Mouse (Mus musculus) lung, adult 2 months (tissue): ENCODE results near the gene Mettl17. TPM values are rescaled to one million over a fixed set of nuclear protein-coding genes. Genes with fewer than 3 reads are reported as not detected.

Source experiments
- DNase-seq: peaks from one replicate; pipeline ENCODE4 v3.0.0; 2022
- H3K4me1 ChIP-seq: fragments of 200-500 bp; 2 replicates; pipeline ENCODE4 v1.6.1; 2011; ENCODE audit warnings: low read length; ENCODE audit not compliant: control insufficient read depth, insufficient read depth
- H3K4me3 ChIP-seq: fragments of 200-500 bp; replicated peaks from 2 replicates; pipeline ENCODE3; 2011; ENCODE audit warnings: low read depth, mild to moderate bottlenecking, control low read depth, low read length; ENCODE audit errors: extremely low read depth
- CTCF ChIP-seq: fragments of 200-500 bp; IDR thresholded peaks from 2 replicates; pipeline ENCODE4 v1.5.1; 2011; ENCODE audit warnings: mild to moderate bottlenecking, low read length, control low read depth; ENCODE audit not compliant: insufficient read depth
- POLR2A ChIP-seq: fragments of 200-500 bp; IDR thresholded peaks from 2 replicates; pipeline ENCODE4 v1.6.1; 2011; ENCODE audit warnings: low read depth, mild to moderate bottlenecking, control low read depth, low read length, borderline replicate concordance; ENCODE audit errors: extremely low read depth
- WGBS: fragments of 180-500 bp; shearing (Covaris S2); methylation state at CpG from one replicate; pipeline ENCODE4 v1.1.7; 2018; 5-methylcytosine and 5-hydroxymethylcytosine counted together
- polyA plus RNA-seq: library from polyadenylated mRNA; depleted of rRNA; stranded (reverse); fragments of >200 nt; gene quantifications from 2 replicates; pipeline ENCODE4 v1.2.3, GENCODE M21; 2012

Gene Mettl17
- polyA plus RNA-seq, 1 experiment: 27.2 TPM

DNA sequence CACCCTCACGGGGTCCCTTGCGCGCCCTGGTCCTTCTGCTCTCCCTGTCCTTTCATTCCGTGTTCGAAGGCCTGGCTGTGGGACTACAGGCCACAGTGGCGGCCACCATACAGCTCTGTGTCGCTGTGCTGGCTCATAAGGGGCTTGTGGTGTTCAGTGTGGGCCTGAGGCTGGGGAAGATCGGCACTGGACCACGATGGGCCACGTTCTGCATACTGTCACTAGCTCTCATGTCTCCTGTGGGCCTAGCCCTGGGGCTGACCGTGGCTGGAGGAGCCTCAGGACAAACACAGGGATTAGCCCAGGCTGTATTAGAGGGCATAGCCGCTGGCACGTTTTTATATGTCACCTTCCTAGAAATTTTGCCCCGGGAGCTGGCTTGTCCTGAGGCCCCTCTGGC is 10.4 kb downstream of the Mettl17 start:
- no peaks in the 10 kb centered on the region for H3K4me1 ChIP-seq
- H3K4me3 ChIP-seq: no peak overlapping the region
- whole genome bisulfite sequencing: 84% methylated on average over 14 of the region's 14 CpGs
- TF ChIP-seq POLR2A (no peak), CTCF (no peak)
- DNase-seq: no peak

DNA sequence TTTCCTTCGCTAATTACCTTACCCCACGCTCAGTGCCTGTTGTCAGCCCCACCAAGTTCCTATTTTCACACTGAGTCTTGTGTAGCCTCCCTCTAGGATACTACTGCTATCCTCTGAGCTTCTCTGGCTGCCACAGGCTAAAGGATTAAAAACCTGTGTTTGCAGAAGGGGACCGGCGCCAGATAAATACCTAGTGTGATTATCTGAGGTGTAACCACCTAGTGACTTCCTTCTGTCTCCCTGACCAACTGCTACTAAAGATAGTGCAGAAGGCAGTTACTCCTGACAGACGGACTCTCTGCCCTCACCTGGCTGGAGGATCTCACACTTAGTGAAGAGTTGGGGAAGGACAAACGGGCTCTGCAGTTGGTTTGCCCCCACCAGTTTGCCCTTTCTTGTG is 11.4 kb downstream of the Mettl17 start:
- no peak for DNase-seq
- WGBS: 81% methylated on average over 6 of the region's 6 CpGs
- Histone ChIP-seq H3K4me1 (no peaks in the 10 kb centered on the region), H3K4me3 (no peak overlapping the region)
- no peak for TF ChIP-seq POLR2A
- TF ChIP-seq CTCF: no peak

DNA sequence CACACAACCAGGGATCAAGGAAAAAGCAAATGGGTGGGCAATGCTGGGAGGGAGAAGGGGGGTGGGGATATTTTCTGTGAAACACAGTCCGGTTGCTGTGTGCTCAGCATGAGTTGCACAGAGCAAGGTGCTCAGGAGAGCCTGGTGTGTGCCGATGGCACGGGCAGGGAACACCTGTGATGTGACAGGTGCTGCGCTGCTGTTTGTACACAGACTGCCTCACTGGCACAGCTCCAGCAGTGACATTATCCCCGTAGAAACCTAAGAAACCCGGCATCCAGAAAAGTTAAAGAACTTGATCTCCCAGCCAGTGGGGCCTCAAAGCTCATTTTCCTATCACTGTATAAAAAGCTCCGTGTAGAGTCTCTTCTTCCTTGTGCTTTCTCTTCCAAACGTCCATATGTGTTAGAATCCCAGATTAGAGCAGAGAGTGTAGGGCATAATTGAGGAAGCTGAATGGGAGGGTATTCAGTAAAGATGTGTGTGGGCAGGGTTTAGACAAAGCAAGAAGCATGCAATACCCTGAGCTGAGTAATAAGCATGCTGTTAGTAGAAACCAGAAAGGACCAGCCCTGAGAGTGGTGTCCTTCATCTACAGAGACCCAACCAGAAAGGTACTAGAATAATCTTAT is 12.0 kb downstream of the Mettl17 start:
- WGBS: 65% methylated on average over 8 of the region's 8 CpGs
- Histone ChIP-seq H3K4me3 (no peak overlapping the region), H3K4me1 (no peaks in the 10 kb centered on the region)
- DNase-seq: no peak
- TF ChIP-seq POLR2A (no peak), CTCF (no peak)

DNA sequence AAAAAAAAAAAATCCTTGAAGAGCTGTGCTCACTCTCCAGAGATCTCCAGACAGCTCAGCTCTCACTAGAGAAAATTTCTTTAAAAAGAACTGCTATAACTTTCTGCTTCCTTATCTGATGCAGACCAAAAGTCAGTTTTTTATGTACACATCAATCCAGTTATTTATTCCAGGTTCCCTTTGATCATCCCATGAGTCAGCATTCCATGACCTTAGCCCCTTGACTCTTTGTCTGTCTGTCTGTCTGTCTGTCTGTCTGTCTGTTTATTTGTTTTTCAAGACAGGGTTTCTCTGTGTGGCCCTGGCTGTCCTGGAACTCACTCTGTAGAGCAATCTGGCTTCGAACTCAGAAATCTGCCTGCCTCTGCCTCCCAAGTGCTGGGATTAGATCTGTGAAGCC is 14.7 kb downstream of the Mettl17 start:
- 89% methylated on average over 1 of the region's 1 CpGs for WGBS
- no peak for DNase-seq
- TF ChIP-seq POLR2A (no peak), CTCF (no peak)

DNA sequence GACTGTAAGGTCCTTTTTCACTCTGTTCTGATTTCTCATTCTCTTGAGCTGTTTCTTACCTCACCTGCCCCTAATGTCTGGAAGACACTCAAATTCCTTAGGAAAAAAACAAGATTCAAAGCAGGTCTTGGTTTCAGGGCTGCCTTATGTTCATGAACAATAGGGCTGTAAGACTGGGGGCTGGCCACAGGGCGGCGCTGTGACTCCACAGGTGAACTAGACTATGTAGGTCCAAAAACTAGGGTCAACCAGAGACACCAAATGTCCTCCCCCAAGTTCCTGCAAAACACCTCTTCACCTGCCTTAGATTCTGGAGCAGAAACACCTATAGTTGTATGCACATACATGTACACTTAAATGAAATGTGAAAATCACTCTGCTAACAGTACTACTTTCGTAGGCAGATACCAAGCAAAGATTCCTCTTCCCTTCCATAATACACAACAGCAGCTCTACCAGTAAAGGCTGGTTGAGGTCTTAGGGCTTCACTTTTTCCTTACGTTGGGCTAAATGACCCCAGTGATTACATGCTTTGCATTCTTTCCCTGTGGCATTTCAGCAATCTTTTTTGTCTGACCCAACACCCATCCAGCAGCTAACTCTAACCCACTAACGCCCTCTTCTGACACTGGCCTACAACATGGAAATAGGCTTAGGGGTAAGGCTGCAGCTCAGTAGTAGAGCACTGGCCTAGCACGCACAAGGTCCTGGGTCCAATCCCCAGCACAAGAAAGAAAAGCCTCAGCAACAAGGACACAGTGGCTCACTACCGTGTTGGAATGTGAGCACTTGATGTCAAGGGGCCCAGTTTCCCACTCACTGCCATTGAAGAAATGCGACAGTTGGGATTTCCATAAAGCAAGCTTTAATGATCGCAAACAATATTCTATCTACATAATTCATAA is 18.4 kb downstream of the Mettl17 start:
- peak; percentile 81 for DNase-seq
- no peak for TF ChIP-seq POLR2A
- TF ChIP-seq CTCF: peak; percentile 90
- H3K4me1 ChIP-seq: no peaks in the 10 kb centered on the region
- WGBS: 50% methylated on average over 9 of the region's 9 CpGs
- no peak overlapping the region for H3K4me3 ChIP-seq

More for the DNA sequence above, 14.7 kb downstream of the Mettl17 start:
- Histone ChIP-seq H3K4me3 (no peak overlapping the region), H3K4me1 (no peaks in the 10 kb centered on the region)

DNA sequence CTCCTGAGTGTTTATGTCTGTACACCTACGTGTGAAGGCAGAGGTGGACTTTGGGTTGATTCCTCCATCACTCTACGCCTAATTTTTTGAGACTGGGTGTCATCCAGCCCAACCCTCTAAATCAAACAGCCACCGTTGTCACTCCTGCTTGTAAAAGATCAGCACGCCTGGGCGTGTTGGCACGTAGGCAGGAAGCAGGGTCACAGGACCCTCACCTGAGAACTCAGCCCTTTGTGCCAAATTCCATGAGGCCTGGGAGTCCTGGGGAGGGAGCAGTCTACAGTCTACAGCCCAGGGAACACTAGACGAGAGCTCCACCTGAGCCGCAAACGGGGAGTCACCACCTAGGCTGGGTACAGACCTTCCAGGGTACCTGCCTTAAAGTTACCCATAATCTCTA is 19.1 kb downstream of the Mettl17 start:
- no peak overlapping the region for H3K4me3 ChIP-seq
- 85% methylated on average over 9 of the region's 9 CpGs for WGBS

DNA sequence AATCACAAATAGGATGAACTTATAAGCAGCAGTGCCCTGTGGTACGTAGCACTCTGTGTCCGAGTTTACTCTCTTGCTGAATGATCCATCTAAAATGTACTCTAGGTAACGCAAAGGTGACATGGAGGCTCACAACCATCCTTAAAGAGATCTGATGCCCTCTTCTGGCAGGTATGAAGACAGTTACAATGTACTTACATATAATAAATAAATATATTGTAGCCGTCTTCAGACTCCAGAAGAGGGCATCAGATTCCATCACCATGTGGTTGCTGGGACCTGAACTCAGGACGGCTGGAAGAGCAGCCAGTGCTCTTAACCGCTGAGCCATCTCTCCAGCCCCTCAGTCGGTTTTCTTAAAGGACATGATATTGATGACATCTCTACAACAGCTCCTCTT is 20.1 kb downstream of the Mettl17 start:
- Histone ChIP-seq H3K4me3 (no peak overlapping the region), H3K4me1 (no peaks in the 10 kb centered on the region)
- WGBS: 55% methylated on average over 7 of the region's 7 CpGs
- DNase-seq: no peak
- TF ChIP-seq POLR2A (no peak), CTCF (no peak)

More for the DNA sequence above, 19.1 kb downstream of the Mettl17 start:
- no peaks in the 10 kb centered on the region for H3K4me1 ChIP-seq
- no peak for DNase-seq
- TF ChIP-seq CTCF: no peak
- TF ChIP-seq POLR2A: no peak

DNA sequence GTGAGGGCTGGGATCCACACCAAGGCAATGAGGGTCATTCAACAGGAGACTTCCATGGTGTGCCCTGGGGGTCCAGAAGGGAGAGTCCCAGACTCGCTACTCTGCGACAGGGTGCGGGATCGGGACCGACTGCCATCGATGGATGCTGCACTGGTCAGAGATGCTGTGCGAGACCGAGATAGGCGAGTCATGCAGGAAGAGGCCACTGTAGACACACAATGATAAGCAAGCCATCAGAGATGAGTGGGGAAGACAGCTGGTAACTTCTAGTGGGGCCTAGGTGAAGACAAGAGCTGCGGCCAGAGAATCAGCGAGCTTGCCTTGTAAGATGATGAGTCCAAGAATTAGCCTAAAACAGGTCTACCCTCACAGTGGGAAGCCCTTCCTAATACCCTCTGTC is 21.5 kb downstream of the Mettl17 start:
- H3K4me3 ChIP-seq: no peak overlapping the region
- H3K4me1 ChIP-seq: no peaks in the 10 kb centered on the region
- TF ChIP-seq CTCF (no peak), POLR2A (no peak)
- 86% methylated on average over 11 of the region's 11 CpGs for WGBS
- DNase-seq: no peak

DNA sequence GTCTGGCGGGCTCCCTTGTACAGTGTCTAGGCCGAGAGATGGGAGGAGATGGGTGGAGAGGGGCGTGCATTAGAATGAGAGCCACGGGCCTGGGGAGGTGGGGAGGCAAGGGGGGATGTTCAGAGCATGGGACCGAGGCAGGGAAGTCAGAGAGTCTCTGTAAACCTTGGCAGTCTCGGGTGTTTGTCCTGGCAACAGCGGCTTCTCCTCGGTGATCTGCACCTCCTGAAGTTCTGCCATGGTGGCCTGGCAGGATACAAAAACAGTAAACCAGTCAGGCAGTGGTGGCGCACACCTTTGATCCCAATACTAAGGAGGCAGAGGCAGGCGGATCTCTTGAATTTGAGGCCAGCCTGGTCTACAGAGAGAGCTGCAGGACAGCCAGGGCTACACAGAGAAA is 26.7 kb downstream of the Mettl17 start:
- WGBS: 79% methylated on average over 10 of the region's 10 CpGs
- Histone ChIP-seq H3K4me1 (peaks cover 6% of the 10 kb centered on the region), H3K4me3 (no peak overlapping the region)
- DNase-seq: no peak
- TF ChIP-seq CTCF: no peak

DNA sequence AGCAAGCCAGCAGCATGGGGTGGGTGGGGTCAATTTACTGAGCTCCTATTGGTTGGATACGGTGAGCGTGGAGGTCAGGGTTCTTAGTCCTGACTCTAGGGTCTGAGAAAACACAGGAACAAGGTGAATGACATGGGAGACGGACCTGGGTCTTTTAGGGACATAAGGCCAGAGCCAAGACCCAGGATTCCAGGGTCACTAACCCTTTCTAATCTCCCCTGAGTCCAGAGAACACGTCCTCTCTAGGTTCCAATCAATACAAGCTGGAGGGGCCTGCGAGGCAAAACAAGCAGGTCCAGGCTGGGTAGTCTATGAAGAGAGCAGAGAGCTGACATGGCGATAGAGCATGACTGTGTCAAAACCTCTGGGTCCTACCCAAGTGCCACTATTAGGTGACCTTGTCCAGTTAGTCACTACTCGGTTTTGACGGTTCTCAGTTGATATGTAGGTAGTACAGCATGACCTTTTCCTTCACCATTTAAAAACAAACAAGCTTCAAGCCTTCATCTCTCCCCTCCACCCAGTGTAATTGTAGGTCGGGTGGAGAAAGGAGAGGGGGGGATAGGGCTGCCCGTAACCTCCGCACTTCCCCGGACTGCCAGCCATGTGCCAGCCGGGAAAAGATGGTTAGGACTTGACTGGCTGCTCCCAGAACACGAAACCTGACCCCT is 27.9 kb downstream of the Mettl17 start:
- DNase-seq: no peak
- TF ChIP-seq CTCF: no peak
- 0 out of 2 replicates have a peak, but pooled peaks have one; percentile 6 for TF ChIP-seq POLR2A
- Histone ChIP-seq H3K4me1 (peaks cover 6% of the 10 kb centered on the region), H3K4me3 (peak overlapping the region; percentile 85)
- WGBS: 19% methylated on average over 14 of the region's 14 CpGs
